Mouse (Mus musculus) left cerebral cortex, postnatal 14 days (tissue): ENCODE data around the gene Fibcd1. TPM values are rescaled to one million over a fixed set of nuclear protein-coding genes. Genes with fewer than 3 reads are reported as not detected.

ENCODE experiments used
- DNase-seq, 2 experiments: peaks; one replicate each; pipeline ENCODE4 v3.0.0; 2021 to 2022; ENCODE audit warnings: low spot score in 2 of 2, mixed read lengths in 1 of 2
- intact Hi-C: fragments of 180-260 bp; cut with DNase I; formaldehyde crosslinking; loops from one replicate; pipeline ENCODE4 v1.15.1; 2025
- total RNA-seq, 2 experiments: library from RNA; stranded (reverse); gene quantifications; 2 replicates each; pipeline ENCODE4 v1.2.3; 2021

The Fibcd1 gene
- total RNA-seq, 2 experiments from 2014 or later, result 12.8 to 16.1 TPM

- DNase-seq, result peak; percentile 76 to 82
- intact Hi-C loops, result loop anchor here (1.0 to 10.0 kb wide), 2 partner anchors 97 to 302 kb away; no protein-coding TSS in a partner anchor
Measured at GRCm38 (mm10) chr2:31787029-31787428, 58.8 kb downstream of the Fibcd1 start.

- intact Hi-C loops, result loop anchor here (1.0 to 10.0 kb wide), 2 partner anchors 102 to 300 kb away; no protein-coding TSS in a partner anchor
Measured at GRCm38 (mm10) chr2:31785074-31785473, 60.7 kb downstream of the Fibcd1 start.

GRCm38 (mm10) chr2:31782958-31783602, 62.7 kb downstream of the Fibcd1 start:
- intact Hi-C loops, result loop anchor here (10.0 kb wide), 1 partner anchor 298 kb away; no protein-coding TSS in a partner anchor
- DNase-seq, result no peak

More at GRCm38 (mm10) chr2:31785074-31785473, 60.7 kb downstream of the Fibcd1 start:
- DNase-seq, result peak; percentile 91 to 94

GRCm38 (mm10) chr2:31779258-31779657, 66.5 kb downstream of the Fibcd1 start:
- DNase-seq, result no peak
- intact Hi-C loops, result no loop called here

- DNase-seq, result no peak
- intact Hi-C loops, result no loop called here
Measured at GRCm38 (mm10) chr2:31776479-31776878, 69.3 kb downstream of the Fibcd1 start.

- intact Hi-C loops, result no loop called here
Measured at GRCm38 (mm10) chr2:31770781-31771441, 74.9 kb downstream of the Fibcd1 start.

GRCm38 (mm10) chr2:31769631-31770111, 76.1 kb downstream of the Fibcd1 start:
- intact Hi-C loops, result no loop called here
- no peak for DNase-seq

More at GRCm38 (mm10) chr2:31770781-31771441, 74.9 kb downstream of the Fibcd1 start:
- no peak for DNase-seq

- intact Hi-C loops, result no loop called here
- DNase-seq, result no peak
Measured at GRCm38 (mm10) chr2:31769115-31769514, 76.7 kb downstream of the Fibcd1 start.

- no peak for DNase-seq
- intact Hi-C loops, result no loop called here
Measured at GRCm38 (mm10) chr2:31767815-31768214, 78.0 kb downstream of the Fibcd1 start.

GRCm38 (mm10) chr2:31767104-31767503, 78.7 kb downstream of the Fibcd1 start:
- DNase-seq, result no peak
- intact Hi-C loops, result no loop called here

Other genes with a start within 250 kb of the Fibcd1 start
- gene Prdm12, start 206.0 kb downstream of the Fibcd1 start, total RNA-seq, result under 1 TPM; 0.13 to 0.66 TPM
- 10 to 100 TPM; 21.4 to 24.5 TPM for gene Exosc2, start 175.3 kb downstream of the Fibcd1 start, total RNA-seq
- 10 to 100 TPM; 37.4 to 39.6 TPM for gene Abl1, start 157.6 kb downstream of the Fibcd1 start, total RNA-seq
- not detected for gene Qrfp, start 35.4 kb downstream of the Fibcd1 start, total RNA-seq
- 10 to 100 TPM in 1 of 2 experiments, 1 to 10 TPM in 1; 9.2 to 11.4 TPM for gene Lamc3, start 41.3 kb upstream of the Fibcd1 start, total RNA-seq
- gene Aif1l, start 104.1 kb upstream of the Fibcd1 start, total RNA-seq, result 1 to 10 TPM; 2.4 to 7.1 TPM
- gene Nup214, start 128.4 kb upstream of the Fibcd1 start, total RNA-seq, result 10 to 100 TPM; 51.3 to 53.5 TPM
- gene Fam78a, start 238.9 kb upstream of the Fibcd1 start, total RNA-seq, result 1 to 10 TPM; 3.4 to 4.2 TPM
- gene Plpp7, start 249.5 kb upstream of the Fibcd1 start, total RNA-seq, result 10 to 100 TPM; 24.5 to 28.5 TPM